Mouse (Mus musculus) brain, embryonic 14.5 days (tissue): ENCODE measurements around the gene Cyp21a1.

Experiments
- CTCF ChIP-seq: fragments of 200-500 bp; IDR thresholded peaks from 2 replicates; pipeline ENCODE4 v1.5.1; 2012; ENCODE audit warnings: inconsistent platforms, mild to moderate bottlenecking, moderate library complexity, borderline replicate concordance; ENCODE audit not compliant: insufficient read depth, insufficient read length; ENCODE audit errors: extremely low read depth
- POLR2A ChIP-seq: fragments of 200-500 bp; IDR thresholded peaks from 2 replicates; pipeline ENCODE4 v1.6.1; 2012; ENCODE audit warnings: mild to moderate bottlenecking, inconsistent platforms, borderline replicate concordance; ENCODE audit not compliant: poor library complexity, insufficient read depth, insufficient read length, severe bottlenecking; ENCODE audit errors: extremely low read depth

DNA sequence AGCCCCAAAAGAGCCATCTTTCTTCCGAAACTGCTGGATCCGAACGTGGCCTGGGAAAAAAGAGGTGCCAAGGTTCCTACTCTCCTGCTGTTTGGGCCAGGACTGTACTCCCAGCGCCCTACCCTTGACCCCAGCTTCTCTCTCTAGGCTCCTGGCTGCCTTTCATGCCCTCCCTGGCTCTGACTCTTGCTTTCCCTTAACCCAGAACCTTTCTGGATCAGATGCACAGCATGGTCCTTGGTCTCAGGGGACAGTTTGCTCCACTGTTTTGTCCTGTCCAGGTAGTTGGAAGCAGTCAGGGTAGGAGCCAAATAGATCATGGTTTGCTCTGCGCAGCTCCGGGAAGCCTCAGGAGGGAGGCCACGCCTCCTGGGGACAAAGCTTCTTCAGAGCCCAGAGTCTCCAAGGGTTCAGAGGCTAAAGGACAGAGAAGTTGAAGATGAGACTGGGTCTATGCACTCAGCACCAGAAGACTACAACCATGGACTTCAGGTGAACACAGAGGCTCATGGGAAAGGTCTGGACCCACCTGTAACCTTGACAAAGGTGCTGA, 10.5 kb upstream of the Cyp21a1 start:
- TF ChIP-seq CTCF: no peak
- no peak for TF ChIP-seq POLR2A
